Mouse (Mus musculus) spleen, adult 2 months (tissue): Measurements from ENCODE around the gene Trappc4. TPM values are rescaled to one million over a fixed set of nuclear protein-coding genes. Genes with fewer than 3 reads are reported as not detected.
"Not testable (repeated sequence)": the region's sequence is repeated elsewhere in the genome, so short reads cannot be mapped to it uniquely, and the experiment has no call there.

Experiments
- DNase-seq, 2 experiments: peaks; one replicate each; pipeline versions ENCODE4 v3.0.0 to v3.0.0-alpha.2; 2012 to 2021; ENCODE audit warnings: low spot score in 2 of 2, low read depth in 1 of 2
- H3K27ac ChIP-seq: fragments of 200-500 bp; 2 replicates; pipeline ENCODE4 v1.5.1; 2012; ENCODE audit warnings: low read length, inconsistent platforms; ENCODE audit not compliant: insufficient read depth
- H3K27me3 ChIP-seq: fragments of 200-500 bp; 2 replicates; pipeline ENCODE4 v1.6.1; 2012; ENCODE audit warnings: mild to moderate bottlenecking, moderate library complexity, low read length, inconsistent platforms; ENCODE audit not compliant: control insufficient read depth, insufficient read depth
- H3K36me3 ChIP-seq: fragments of 200-500 bp; 2 replicates; pipeline ENCODE4 v1.6.1; 2012; ENCODE audit warnings: mild to moderate bottlenecking, low read length, inconsistent platforms; ENCODE audit not compliant: control insufficient read depth, insufficient read depth
- H3K4me1 ChIP-seq: fragments of 200-500 bp; 2 replicates; pipeline ENCODE4 v1.6.1; 2011; ENCODE audit warnings: inconsistent platforms; ENCODE audit not compliant: control insufficient read depth, insufficient read depth, insufficient read length
- H3K4me3 ChIP-seq: fragments of 200-500 bp; 2 replicates; pipeline ENCODE4 v1.5.1; 2011; ENCODE audit warnings: mild to moderate bottlenecking, inconsistent platforms; ENCODE audit not compliant: insufficient read depth, insufficient read length; ENCODE audit errors: extremely low read depth
- CTCF ChIP-seq: fragments of 200-500 bp; IDR thresholded peaks from 2 replicates; pipeline ENCODE4 v1.5.1; 2011; ENCODE audit warnings: mild to moderate bottlenecking, inconsistent platforms; ENCODE audit not compliant: insufficient read depth, insufficient read length, insufficient replicate concordance; ENCODE audit errors: extremely low read depth
- POLR2A ChIP-seq: fragments of 200-500 bp; IDR thresholded peaks from 2 replicates; pipeline ENCODE4 v1.6.1; 2011; ENCODE audit warnings: low read depth, low read length, inconsistent platforms
- WGBS: fragments of 180-500 bp; shearing (Covaris S2); methylation state at CpG from one replicate; pipeline ENCODE4 v1.1.7; 2018; 5-methylcytosine and 5-hydroxymethylcytosine counted together
- polyA plus RNA-seq: library from polyadenylated mRNA; depleted of rRNA; stranded (reverse); fragments of >200 nt; gene quantifications from 2 replicates; pipeline ENCODE4 v1.2.3, GENCODE M21; 2012

The Trappc4 gene
- polyA plus RNA-seq, 1 experiment: 22.9 TPM

DNA sequence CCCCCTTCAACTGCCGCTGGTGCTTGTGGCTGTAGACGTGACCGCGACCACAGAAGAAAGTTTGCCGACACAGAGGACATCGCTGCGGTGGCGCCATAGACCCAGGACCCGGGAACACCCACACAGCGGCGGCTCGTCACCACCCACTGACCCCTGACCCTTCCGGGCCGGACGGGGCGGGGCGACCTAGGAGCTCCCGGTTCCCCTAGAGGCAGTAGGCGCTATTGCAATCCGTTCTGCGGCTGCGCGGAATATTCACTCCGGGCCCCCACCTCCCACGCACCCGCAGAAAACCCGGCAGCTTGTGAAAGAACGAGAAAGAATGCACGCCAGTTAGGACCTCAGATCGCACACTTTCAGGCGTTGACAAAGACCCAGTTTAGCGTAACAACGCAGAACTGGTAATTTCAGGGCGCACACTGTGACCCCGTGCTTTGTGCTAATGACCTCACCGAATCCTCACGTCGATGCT lies 10.5 kb upstream of the Trappc4 start:
- Histone ChIP-seq H3K27ac (peak overlapping the region; percentile 82), H3K36me3 (peaks cover 3% of the 10 kb centered on the region), H3K4me3 (peak overlapping the region; percentile 79), H3K27me3 (no peaks in the 10 kb centered on the region), H3K4me1 (peaks cover 7% of the 10 kb centered on the region; the same call in 1 of the 2 replicates)
- DNase-seq: peak; percentile 80 to 93
- WGBS: under 1% methylated on average over 38 of the region's 38 CpGs
- peak; percentile 39 for TF ChIP-seq POLR2A
- TF ChIP-seq CTCF: peak; percentile 66

DNA sequence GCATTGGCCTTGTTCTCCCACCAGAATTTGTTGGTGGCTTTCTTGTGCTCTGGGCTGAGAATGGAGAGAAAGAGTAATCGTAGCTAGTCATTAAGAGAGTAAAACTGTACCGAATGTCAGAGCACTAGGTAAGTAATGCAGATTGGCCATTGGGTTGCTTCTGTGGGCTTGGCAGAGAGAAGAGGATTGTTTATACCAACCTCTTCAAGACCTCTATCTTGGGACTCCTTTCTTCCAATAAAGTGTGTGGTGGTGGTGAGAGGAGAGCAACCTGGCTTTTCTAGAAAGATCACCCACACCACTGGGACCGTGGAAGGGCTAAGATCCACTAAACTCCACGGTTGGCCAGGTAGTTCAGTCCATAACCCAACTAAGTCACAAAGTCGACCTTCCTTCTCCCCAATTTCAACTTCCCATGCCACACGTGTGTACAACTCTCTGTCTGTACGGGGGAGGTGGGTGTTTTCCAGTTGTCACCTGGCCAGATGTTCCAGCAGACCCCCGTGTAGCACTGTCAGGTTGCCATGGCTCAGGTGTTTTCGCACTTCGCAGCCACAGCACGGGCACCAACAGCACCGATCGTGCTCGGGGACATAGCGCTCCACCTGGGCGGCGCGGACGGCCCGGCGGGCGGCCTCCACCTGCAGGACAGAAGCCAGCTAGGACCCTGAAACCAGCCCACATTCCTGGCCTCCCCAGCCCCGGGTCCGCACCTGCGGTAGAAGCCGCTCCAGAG lies 9.9 kb upstream of the Trappc4 start:
- Histone ChIP-seq H3K4me1 (peaks cover 7% of the 10 kb centered on the region; the same call in 1 of the 2 replicates), H3K27ac (peak overlapping the region; percentile 45), H3K27me3 (no peaks in the 10 kb centered on the region), H3K4me3 (peak overlapping the region; percentile 79), H3K36me3 (peaks cover 4% of the 10 kb centered on the region)
- TF ChIP-seq CTCF (no peak), POLR2A (no peak)
- 5% methylated on average over 26 of the region's 26 CpGs for WGBS
- no peak for DNase-seq

DNA sequence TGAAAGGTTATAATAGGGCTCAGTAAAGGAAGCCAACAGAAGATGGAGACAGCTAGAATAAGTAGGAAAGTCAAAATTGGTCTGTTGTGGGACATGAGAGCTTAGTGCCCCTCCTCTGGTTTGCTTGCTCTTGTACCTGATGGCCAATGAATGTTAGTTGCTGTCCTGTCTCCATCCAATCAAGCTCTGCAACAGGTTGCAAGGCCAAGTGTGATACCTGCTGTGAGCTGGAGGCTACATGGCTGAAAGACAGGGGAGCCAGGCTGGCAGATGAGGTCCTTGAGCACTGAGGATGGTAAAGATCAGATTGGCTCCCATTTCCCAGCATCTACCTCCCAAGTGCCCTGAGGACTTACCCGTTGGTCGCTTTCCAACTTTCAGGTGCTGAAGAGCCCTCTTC lies 5.4 kb upstream of the Trappc4 start:
- no peaks in the 10 kb centered on the region for H3K27me3 ChIP-seq
- no peak for DNase-seq
- no peak overlapping the region for H3K27ac ChIP-seq
- peaks cover 7% of the 10 kb centered on the region; the same call in 1 of the 2 replicates for H3K4me1 ChIP-seq
- peaks cover 20% of the 10 kb centered on the region for H3K36me3 ChIP-seq
- WGBS: 89% methylated on average over 2 of the region's 2 CpGs
- TF ChIP-seq CTCF (no peak), POLR2A (no peak)
- no peak overlapping the region for H3K4me3 ChIP-seq

DNA sequence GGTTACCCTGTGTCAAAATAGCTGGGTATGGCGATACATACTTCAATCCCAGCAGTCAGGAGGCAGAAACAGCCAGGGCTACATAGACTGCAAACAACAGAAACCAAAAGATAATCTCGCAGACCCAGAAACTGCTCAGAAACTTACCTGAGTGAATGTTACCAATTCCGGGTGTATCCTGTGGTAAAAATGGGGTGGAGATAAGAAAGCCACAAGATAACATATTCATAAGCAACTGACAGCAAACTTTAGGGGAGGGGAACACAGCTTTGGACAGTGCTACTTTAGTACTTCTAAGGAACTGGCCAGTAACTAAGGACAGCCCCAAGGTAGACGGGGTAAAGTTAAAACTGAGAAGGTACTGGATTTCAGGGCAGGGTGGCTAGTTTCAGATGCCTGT lies 4.9 kb upstream of the Trappc4 start:
- 65% methylated on average over 4 of the region's 4 CpGs for WGBS
- Histone ChIP-seq H3K36me3 (peaks cover 20% of the 10 kb centered on the region), H3K27ac (no peak overlapping the region), H3K4me3 (no peak overlapping the region), H3K4me1 (peaks cover 4% of the 10 kb centered on the region; the same call in 1 of the 2 replicates), H3K27me3 (no peaks in the 10 kb centered on the region)
- TF ChIP-seq CTCF (no peak), POLR2A (no peak)
- no peak for DNase-seq

DNA sequence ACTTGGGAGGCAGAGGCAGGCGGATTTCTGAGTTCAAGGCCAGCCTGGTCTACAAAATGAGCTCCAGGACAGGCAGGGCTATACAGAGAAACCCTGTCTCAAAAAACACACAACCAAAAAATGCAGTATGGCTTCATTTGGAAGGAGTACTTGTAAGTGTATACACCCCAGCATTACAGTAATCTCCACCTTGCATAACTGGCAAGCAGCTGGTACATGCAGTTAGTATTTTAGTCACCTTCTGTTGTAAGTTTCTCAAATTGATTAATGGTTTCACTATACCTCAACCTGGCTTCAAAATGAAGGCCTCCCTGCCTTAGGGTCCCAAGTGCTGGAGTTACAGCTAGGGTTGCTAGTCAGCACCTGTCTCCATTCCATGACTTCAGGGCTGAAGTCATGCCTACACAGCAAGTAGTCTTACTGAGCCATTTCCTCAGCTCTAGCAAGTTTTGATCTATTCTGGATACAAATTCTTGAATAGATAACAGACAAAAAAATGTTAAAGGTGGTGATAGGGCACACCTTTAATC lies 4.3 kb upstream of the Trappc4 start:
- WGBS: 82% methylated on average over 1 of the region's 1 CpGs
- TF ChIP-seq POLR2A (no peak), CTCF (no peak)
- peaks cover 20% of the 10 kb centered on the region for H3K36me3 ChIP-seq
- no peak overlapping the region for H3K27ac ChIP-seq
- H3K4me3 ChIP-seq: no peak overlapping the region
- DNase-seq: no peak
- H3K27me3 ChIP-seq: no peaks in the 10 kb centered on the region
- no peaks in the 10 kb centered on the region for H3K4me1 ChIP-seq

DNA sequence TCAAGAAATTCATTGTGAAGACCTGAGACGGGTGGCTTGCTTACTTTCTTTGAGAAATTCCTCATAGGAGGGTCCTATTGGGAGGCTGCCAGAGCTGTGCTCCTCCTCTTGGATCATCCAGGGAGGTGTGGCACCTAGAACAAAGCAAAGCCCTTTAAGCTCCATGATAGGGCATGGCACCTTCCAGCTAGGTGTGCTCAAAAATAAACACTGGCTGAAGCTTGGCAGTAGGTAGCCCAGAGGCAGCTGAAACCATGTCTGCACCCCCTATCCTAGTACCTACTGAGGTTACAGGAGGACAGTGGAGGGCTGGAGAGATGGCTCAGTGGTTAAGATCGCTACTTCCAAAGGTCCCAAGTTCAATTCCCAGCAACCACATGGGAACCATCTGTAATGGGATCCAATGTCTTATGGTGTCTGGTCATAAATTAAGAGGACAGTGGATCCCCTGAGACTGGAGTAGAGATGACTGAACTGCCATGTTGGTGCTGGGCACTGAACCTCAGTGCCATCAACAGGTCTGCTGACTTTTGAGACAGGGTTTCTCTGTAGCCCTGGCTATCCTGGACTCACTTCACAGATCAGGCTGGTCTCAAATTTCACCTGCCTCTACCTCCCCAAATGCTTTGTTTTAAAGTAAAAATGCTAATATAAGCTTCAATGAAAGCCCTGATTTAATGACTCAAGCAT lies 3.4 kb upstream of the Trappc4 start:
- no peak for TF ChIP-seq CTCF
- no peak for TF ChIP-seq POLR2A
- 84% methylated on average over 2 of the region's 2 CpGs for WGBS
- Histone ChIP-seq H3K27ac (no peak overlapping the region), H3K4me1 (no peaks in the 10 kb centered on the region), H3K27me3 (no peaks in the 10 kb centered on the region), H3K36me3 (peaks cover 20% of the 10 kb centered on the region), H3K4me3 (no peak overlapping the region)
- no peak for DNase-seq

DNA sequence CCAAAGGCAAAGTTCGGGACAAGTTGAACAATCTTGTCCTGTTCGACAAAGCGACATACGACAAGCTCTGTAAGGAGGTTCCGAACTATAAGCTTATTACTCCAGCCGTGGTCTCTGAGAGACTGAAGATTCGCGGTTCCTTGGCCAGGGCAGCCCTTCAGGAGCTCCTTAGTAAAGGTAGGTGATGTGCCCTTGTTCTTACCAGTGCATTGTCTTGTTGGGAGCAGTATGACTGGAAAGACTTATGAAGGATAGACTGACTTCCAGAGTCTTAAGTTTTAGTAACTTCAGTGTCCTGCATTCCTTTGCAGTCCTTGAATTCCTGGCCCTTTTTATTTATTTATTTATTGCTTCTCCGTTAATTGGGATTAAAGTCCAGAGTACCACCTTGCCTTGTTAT lies 1.3 kb upstream of the Trappc4 start:
- not testable (repeated sequence) for H3K4me3 ChIP-seq, DNase-seq, H3K27me3 ChIP-seq, H3K4me1 ChIP-seq, H3K27ac ChIP-seq
- H3K36me3 ChIP-seq: peaks cover 30% of the 10 kb centered on the region
- WGBS: 72% methylated on average over 9 of the region's 9 CpGs
